ENCODE assay signal across 26 mouse cellular contexts in genomic region chr15:93774340-93774739, GRCm38 (mm10).
DNase-seq lines count a peak whose midpoint lies in the region; ATAC-seq and TF ChIP-seq lines count a peak whose summit lies in the region.
"Had no signal": no experiment of that assay in that cellular context is flagged by ENCODE, and none has a peak within 500 bp of the region (broad histone marks: within the 10 kb centered on the region; RNA-seq: fewer than 3 reads in every experiment).

No protein-coding gene starts in this region.

- no peak overlapping the region for H3K4me2 ChIP-seq in forebrain, embryonic 14.5 days (ENCODE audit: low read length)
- H3K4me2 ChIP-seq in forebrain, postnatal 0 days (ENCODE audit: low read depth) = no peak overlapping the region
- no peak overlapping the region for H3K4me2 ChIP-seq in kidney, embryonic 15.5 days
- H3K4me2 ChIP-seq in limb, embryonic 13.5 days (replicated peaks) = no peak overlapping the region
- H3K4me2 ChIP-seq: heart, embryonic 12.5 days; heart, embryonic 15.5 days; hindbrain, embryonic 14.5 days had no signal

- H3K4me3 ChIP-seq in forebrain, embryonic 14.5 days (ENCODE audit: low read depth, low read length) = no peak overlapping the region
- no peak overlapping the region for H3K4me3 ChIP-seq in forebrain, postnatal 0 days (ENCODE audit: low read depth, low read length)
- H3K4me3 ChIP-seq in kidney, embryonic 15.5 days (replicated peaks) = no peak overlapping the region
- no peak overlapping the region for H3K4me3 ChIP-seq in limb, embryonic 13.5 days
- H3K4me3 ChIP-seq: gastrocnemius, adult 2 months; heart, embryonic 12.5 days; heart, embryonic 15.5 days had no signal

- peak; percentile 29 for DNase-seq in forebrain, embryonic 14.5 days (ENCODE audit: low spot score)
- no peak for DNase-seq in forebrain, postnatal 0 days
- DNase-seq in kidney, adult 18-20 months = no peak
- peak; percentile 40 for DNase-seq in Muller cell, postnatal 12 days (ENCODE audit: inconsistent ontology term)
- DNase-seq in lung, postnatal 36 days = no peak
- DNase-seq: adrenal gland, adult 2 months; adrenal gland, postnatal 14 days; B cell, adult 2 months; cerebellum, adult 18-20 months; cerebellum, adult 9-10 months; cerebellum, postnatal 14 days; gastrocnemius, adult 2 months; gastrocnemius, postnatal 14 days; heart, adult 18-20 months; heart, postnatal 14 days; heart, postnatal 4 days had no signal

- no peak overlapping the region for H3K9ac ChIP-seq in forebrain, embryonic 14.5 days (ENCODE audit: low read length)
- H3K9ac ChIP-seq in forebrain, postnatal 0 days = no peak overlapping the region
- H3K9ac ChIP-seq in kidney, embryonic 15.5 days = no peak overlapping the region
- no peak overlapping the region for H3K9ac ChIP-seq in limb, embryonic 13.5 days
- H3K9ac ChIP-seq: heart, embryonic 12.5 days; heart, embryonic 15.5 days; hindbrain, embryonic 14.5 days had no signal

- no peaks in the 10 kb centered on the region for H3K36me3 ChIP-seq in forebrain, embryonic 14.5 days (ENCODE audit: control insufficient read depth, insufficient read depth, low read length)
- H3K36me3 ChIP-seq in forebrain, postnatal 0 days (ENCODE audit: insufficient read depth) = no peaks in the 10 kb centered on the region
- H3K36me3 ChIP-seq in kidney, embryonic 15.5 days = no peaks in the 10 kb centered on the region
- H3K36me3 ChIP-seq in limb, embryonic 13.5 days = no peaks in the 10 kb centered on the region
- H3K36me3 ChIP-seq: G1E; heart, embryonic 12.5 days; heart, embryonic 15.5 days had no signal

- WGBS in forebrain, embryonic 14.5 days = 37% methylated on average over 4 of the region's 4 CpGs
- 32% methylated on average over 4 of the region's 4 CpGs for WGBS in forebrain, postnatal 0 days
- WGBS in kidney, embryonic 15.5 days = 50% methylated on average over 4 of the region's 4 CpGs
- WGBS in limb, embryonic 13.5 days = 40% methylated on average over 4 of the region's 4 CpGs

- no peaks in the 10 kb centered on the region for H3K4me1 ChIP-seq in forebrain, embryonic 14.5 days (ENCODE audit: control insufficient read depth, insufficient read depth, low read length)
- H3K4me1 ChIP-seq in forebrain, postnatal 0 days (ENCODE audit: insufficient read depth) = peaks cover 3% of the 10 kb centered on the region; the same call in 1 of the 2 replicates
- H3K4me1 ChIP-seq in kidney, embryonic 15.5 days = peaks cover 11% of the 10 kb centered on the region
- peaks cover 42% of the 10 kb centered on the region for H3K4me1 ChIP-seq in limb, embryonic 13.5 days
- H3K4me1 ChIP-seq: heart, embryonic 12.5 days; heart, embryonic 15.5 days had no signal

- no peak overlapping the region for H3K27ac ChIP-seq in forebrain, embryonic 14.5 days (ENCODE audit: low read depth, low read length)
- H3K27ac ChIP-seq in forebrain, postnatal 0 days (ENCODE audit: low read depth, low read length) = no peak overlapping the region
- peak overlapping the region; percentile 73; the same call in 1 of the 2 replicates for H3K27ac ChIP-seq in kidney, embryonic 15.5 days
- peak overlapping the region; percentile 76 for H3K27ac ChIP-seq in limb, embryonic 13.5 days
- H3K27ac ChIP-seq: gastrocnemius, adult 2 months; heart, embryonic 15.5 days; hindbrain, embryonic 14.5 days; hindbrain, postnatal 0 days had no signal

- ATAC-seq in forebrain, embryonic 14.5 days = peak; percentile 61; the same call in 1 of the 2 replicates
- no peak for ATAC-seq in forebrain, postnatal 0 days
- no peak for ATAC-seq in kidney, embryonic 15.5 days (replicated peaks; ENCODE audit: low FRiP score)
- peak; percentile 49; the same call in 1 of the 2 replicates for ATAC-seq in limb, embryonic 13.5 days (ENCODE audit: low FRiP score, low read depth)
- ATAC-seq: inflammation-experienced regulatory T-cells, adult 6 months; intestine, embryonic 16.5 days had no signal

- H3K9me3 ChIP-seq in forebrain, embryonic 14.5 days (replicated peaks; ENCODE audit: control insufficient read depth, low read length) = no peaks in the 10 kb centered on the region
- H3K9me3 ChIP-seq in forebrain, postnatal 0 days (ENCODE audit: low read length) = no peaks in the 10 kb centered on the region
- no peaks in the 10 kb centered on the region for H3K9me3 ChIP-seq in kidney, embryonic 15.5 days (replicated peaks)
- no peaks in the 10 kb centered on the region for H3K9me3 ChIP-seq in limb, embryonic 13.5 days
- H3K9me3 ChIP-seq: heart, embryonic 12.5 days; heart, embryonic 15.5 days had no signal

- no peak for TF ChIP-seq CTCF in forebrain, postnatal 0 days (IDR thresholded peaks at IDR 0.05; ENCODE audit: low read depth)

- no peaks in the 10 kb centered on the region for H3K27me3 ChIP-seq in forebrain, embryonic 14.5 days (replicated peaks; ENCODE audit: control insufficient read depth, insufficient read depth, low read length)
- no peaks in the 10 kb centered on the region for H3K27me3 ChIP-seq in forebrain, postnatal 0 days (ENCODE audit: insufficient read depth, low read length)
- no peaks in the 10 kb centered on the region for H3K27me3 ChIP-seq in kidney, embryonic 15.5 days
- no peaks in the 10 kb centered on the region for H3K27me3 ChIP-seq in limb, embryonic 13.5 days
- H3K27me3 ChIP-seq: CH12.LX; heart, embryonic 12.5 days; heart, embryonic 15.5 days had no signal

Comparison
In these comparisons a context has a peak if more than half of its experiments do, and no peak if none do; other contexts are left out.
1. ATAC-seq: peak in forebrain, embryonic 14.5 days (single experiment) and limb, embryonic 13.5 days (single experiment); none in forebrain, postnatal 0 days (single experiment) and kidney, embryonic 15.5 days (single experiment).
2. DNase-seq: peak in forebrain, embryonic 14.5 days (single experiment) and Muller cell, postnatal 12 days (single experiment); none in forebrain, postnatal 0 days (single experiment), kidney, adult 18-20 months (single experiment) and lung, postnatal 36 days (single experiment).
3. H3K27ac ChIP-seq: peak in kidney, embryonic 15.5 days (single experiment) and limb, embryonic 13.5 days (single experiment); none in forebrain, embryonic 14.5 days (single experiment) and forebrain, postnatal 0 days (single experiment).